Mouse (Mus musculus) spleen, adult 2 months (tissue): ENCODE data around the gene Iyd.

Source experiments
- CTCF ChIP-seq: fragments of 200-500 bp; IDR thresholded peaks from 2 replicates; pipeline ENCODE4 v1.5.1; 2011; ENCODE audit warnings: mild to moderate bottlenecking, inconsistent platforms; ENCODE audit not compliant: insufficient read depth, insufficient read length, insufficient replicate concordance; ENCODE audit errors: extremely low read depth
- POLR2A ChIP-seq: fragments of 200-500 bp; IDR thresholded peaks from 2 replicates; pipeline ENCODE4 v1.6.1; 2011; ENCODE audit warnings: low read depth, low read length, inconsistent platforms

GRCm38 (mm10) chr10:3540003-3540827 is at the start of gene Iyd:
- no peak for TF ChIP-seq CTCF
- TF ChIP-seq POLR2A: no peak
